Mouse (Mus musculus): ENCODE measurements around the gene Ap5m1.
"Not testable (repeated sequence)": the region's sequence is repeated elsewhere in the genome, so short reads cannot be mapped to it uniquely, and the experiment has no call there.

Ap5m1 gene

GRCm38 (mm10) chr14:49065529-49066273 lies at the start of gene Ap5m1:
Gene Ap5m1, plus strand, starts transcription at chr14:49066097.
- DNase-seq (ENCODE audit: extremely low read depth, low read depth), result peak; percentile 26

- DNase-seq (ENCODE audit: extremely low read depth, low read depth), result peak; percentile 90
Measured at GRCm38 (mm10) chr14:49019765-49020164, 46.1 kb upstream of the Ap5m1 start.

- DNase-seq (ENCODE audit: extremely low read depth, low read depth), result no peak
Measured at GRCm38 (mm10) chr14:49027040-49027778, 38.7 kb upstream of the Ap5m1 start.

- no peak for DNase-seq (ENCODE audit: extremely low read depth, low read depth)
Measured at GRCm38 (mm10) chr14:49027779-49028368, 38.0 kb upstream of the Ap5m1 start.

- DNase-seq (ENCODE audit: extremely low read depth, low read depth), result no peak
Measured at GRCm38 (mm10) chr14:49028991-49029390, 36.9 kb upstream of the Ap5m1 start.

- no peak for DNase-seq (ENCODE audit: extremely low read depth, low read depth)
Measured at GRCm38 (mm10) chr14:49045610-49046009, 20.3 kb upstream of the Ap5m1 start.

GRCm38 (mm10) chr14:49049492-49049891 lies 16.4 kb upstream of the Ap5m1 start:
- DNase-seq (ENCODE audit: extremely low read depth, low read depth), result no peak

GRCm38 (mm10) chr14:49063838-49064237 lies 2.1 kb upstream of the Ap5m1 start:
- DNase-seq (ENCODE audit: extremely low read depth, low read depth), result no peak

- DNase-seq (ENCODE audit: extremely low read depth, low read depth), result peak; percentile 94
Measured at GRCm38 (mm10) chr14:49066274-49066823, 452 bp downstream of the Ap5m1 start, which contains the start of gene Exoc5. Gene Exoc5, minus strand, starts transcription at chr14:49066653.

- DNase-seq (ENCODE audit: extremely low read depth, low read depth), result no peak
Measured at GRCm38 (mm10) chr14:49072837-49073236, 6.9 kb downstream of the Ap5m1 start.

GRCm38 (mm10) chr14:49073896-49074295 lies 8.0 kb downstream of the Ap5m1 start:
- DNase-seq (ENCODE audit: extremely low read depth, low read depth), result no peak

GRCm38 (mm10) chr14:49074361-49074760 lies 8.5 kb downstream of the Ap5m1 start:
- DNase-seq (ENCODE audit: extremely low read depth, low read depth), result no peak

GRCm38 (mm10) chr14:49078820-49079219 lies 12.9 kb downstream of the Ap5m1 start:
- DNase-seq (ENCODE audit: extremely low read depth, low read depth), result no peak

GRCm38 (mm10) chr14:49086522-49086921 lies 20.6 kb downstream of the Ap5m1 start:
- DNase-seq (ENCODE audit: extremely low read depth, low read depth), result no peak

GRCm38 (mm10) chr14:49088155-49089048 lies 22.5 kb downstream of the Ap5m1 start:
- no peak for DNase-seq (ENCODE audit: extremely low read depth, low read depth)

GRCm38 (mm10) chr14:49089461-49090058 lies 23.7 kb downstream of the Ap5m1 start:
- no peak for DNase-seq (ENCODE audit: extremely low read depth, low read depth)

GRCm38 (mm10) chr14:49090102-49090501 lies 24.2 kb downstream of the Ap5m1 start:
- DNase-seq (ENCODE audit: extremely low read depth, low read depth), result no peak

GRCm38 (mm10) chr14:49091277-49091676 lies 25.4 kb downstream of the Ap5m1 start:
- DNase-seq (ENCODE audit: extremely low read depth, low read depth), result no peak

- not testable (repeated sequence) for DNase-seq (ENCODE audit: extremely low read depth, low read depth)
Measured at GRCm38 (mm10) chr14:49091755-49092154, 25.9 kb downstream of the Ap5m1 start.

- peak; percentile 18 for DNase-seq (ENCODE audit: extremely low read depth, low read depth)
Measured at GRCm38 (mm10) chr14:49118381-49118780, 52.5 kb downstream of the Ap5m1 start.

Measured in MEL-GATA-1-ER (cell line).